Mouse (Mus musculus) ovary, adult 2 months (tissue): ENCODE results near the gene Iqcf1. TPM values are rescaled to one million over a fixed set of nuclear protein-coding genes. Genes with fewer than 3 reads are reported as not detected.

Experiments
- polyA plus RNA-seq: library from polyadenylated mRNA; depleted of rRNA; stranded (reverse); fragments of >200 nt; gene quantifications from 2 replicates; pipeline ENCODE4 v1.2.3, GENCODE M21; 2012; rRNA removed

Iqcf1 gene
- 0.41 TPM in 1 of 2 replicates, not detected in the other for polyA plus RNA-seq

DNA sequence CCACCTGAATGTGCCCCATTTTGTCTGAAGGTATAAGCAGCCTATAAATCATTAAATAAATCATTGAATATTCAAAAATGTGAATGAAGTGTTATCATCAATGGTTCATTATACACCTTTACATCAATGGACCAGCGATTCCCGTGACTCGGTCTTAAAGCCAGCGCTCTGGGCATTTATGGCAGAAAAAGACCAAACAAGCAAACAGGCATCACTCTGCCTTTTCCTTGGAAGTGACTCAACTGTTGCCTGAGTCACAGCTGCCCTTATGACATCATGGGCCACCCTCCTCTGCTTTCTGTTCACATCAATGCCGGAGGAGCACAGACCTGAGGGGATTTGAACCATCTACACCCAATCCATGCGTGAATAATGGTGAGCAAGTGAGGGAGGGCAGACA is at the start of gene Iqcf1:
Gene Iqcf1 (plus strand): TSS at position 301 of the 400 bp plus-strand sequence.

DNA sequence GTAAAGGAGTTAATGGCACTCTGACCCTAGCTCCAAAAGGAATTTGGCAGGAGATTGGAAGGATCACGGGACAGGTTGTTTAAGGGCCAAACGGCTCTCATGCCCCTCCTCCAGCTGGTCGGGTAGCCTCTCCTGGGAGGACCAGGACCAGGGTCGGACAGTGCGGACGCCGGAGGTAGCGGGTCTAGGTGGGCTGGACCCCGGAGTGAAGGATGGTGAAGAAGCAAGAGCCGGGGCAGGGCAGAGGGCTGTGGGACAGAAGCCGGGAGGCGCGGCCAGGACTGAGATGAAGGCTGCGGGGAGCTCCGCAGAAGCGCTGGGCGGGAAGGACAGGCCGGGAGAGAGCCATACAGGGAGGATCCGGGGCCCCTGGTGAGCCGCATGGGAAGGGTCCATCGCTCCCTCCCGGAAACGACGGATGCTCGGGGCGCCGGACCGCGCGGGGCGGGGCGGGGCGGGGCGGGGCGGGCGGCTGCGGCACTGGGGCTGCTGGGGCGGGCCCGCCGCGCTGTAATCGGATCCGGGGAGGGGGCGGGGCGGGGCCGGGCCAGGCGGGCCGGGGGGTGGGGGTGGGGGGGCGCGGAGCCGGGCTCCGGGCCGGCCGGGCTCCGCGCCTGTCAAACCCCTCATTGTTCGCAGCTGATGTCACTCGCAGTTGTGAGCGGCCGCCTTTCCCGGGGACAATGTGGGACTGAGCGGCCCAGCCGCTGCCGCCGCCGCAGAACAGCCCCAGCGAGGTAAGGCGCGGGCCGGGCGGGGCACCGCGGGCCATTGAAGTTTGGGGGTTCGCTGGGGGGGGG is 46.3 kb upstream of the Iqcf1 start, which contains the start of gene Pcbp4:
Gene Pcbp4 (plus strand): TSS at position 21 of the 800 bp plus-strand sequence.

DNA sequence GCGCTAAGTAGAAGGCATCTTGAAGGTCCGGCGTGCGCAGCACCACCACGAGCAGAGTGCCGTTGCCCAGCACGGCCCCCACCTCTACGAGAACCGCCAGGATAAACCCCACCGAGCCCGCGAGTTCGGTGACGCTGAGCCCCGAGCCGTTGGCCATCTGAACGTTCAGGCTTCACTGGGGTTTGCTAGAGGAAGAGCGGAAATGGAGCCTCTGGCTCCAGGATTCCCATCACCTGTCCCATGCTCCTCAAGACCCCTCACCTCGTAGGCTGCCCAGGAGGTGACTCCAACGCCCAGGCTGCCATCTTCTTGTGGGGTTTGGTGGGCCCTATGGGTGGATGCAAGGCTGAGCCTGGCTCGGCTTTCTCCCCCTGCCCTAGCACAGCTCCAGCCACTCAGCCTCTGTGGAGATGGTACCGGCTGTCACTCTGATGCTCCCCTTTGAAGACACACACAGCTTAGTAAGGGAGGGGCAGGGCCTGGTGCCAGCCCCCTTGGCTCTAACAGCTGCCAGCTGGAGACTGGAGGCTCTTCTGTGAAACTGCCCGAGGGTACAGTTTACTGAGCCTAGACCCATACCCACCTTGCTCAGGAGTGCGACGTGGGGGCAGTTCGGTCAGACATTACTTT is 34.1 kb upstream of the Iqcf1 start, which contains the start of gene Gpr62:
Gene Gpr62 (minus strand): TSS at position 368 of the 630 bp plus-strand sequence.

DNA sequence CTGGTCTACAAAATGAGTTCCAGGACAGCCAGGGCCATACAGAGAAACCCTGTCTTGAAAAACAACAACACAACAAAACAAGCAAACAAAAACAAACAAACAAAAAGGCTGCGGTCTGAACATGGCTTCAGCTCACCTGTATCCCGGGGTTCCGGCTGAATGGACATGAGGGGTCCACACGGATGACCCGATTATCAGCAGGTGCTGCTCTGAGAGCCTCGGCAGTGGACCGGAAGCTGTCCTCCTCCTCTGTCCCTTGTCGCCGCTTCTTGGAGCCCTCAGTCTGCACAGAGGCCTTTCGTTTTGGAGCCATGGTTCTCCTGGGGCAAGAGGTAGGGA is 24.1 kb upstream of the Iqcf1 start, which contains the start of gene Rrp9:
Gene Rrp9 (plus strand): TSS at position 301 of the 339 bp plus-strand sequence.

DNA sequence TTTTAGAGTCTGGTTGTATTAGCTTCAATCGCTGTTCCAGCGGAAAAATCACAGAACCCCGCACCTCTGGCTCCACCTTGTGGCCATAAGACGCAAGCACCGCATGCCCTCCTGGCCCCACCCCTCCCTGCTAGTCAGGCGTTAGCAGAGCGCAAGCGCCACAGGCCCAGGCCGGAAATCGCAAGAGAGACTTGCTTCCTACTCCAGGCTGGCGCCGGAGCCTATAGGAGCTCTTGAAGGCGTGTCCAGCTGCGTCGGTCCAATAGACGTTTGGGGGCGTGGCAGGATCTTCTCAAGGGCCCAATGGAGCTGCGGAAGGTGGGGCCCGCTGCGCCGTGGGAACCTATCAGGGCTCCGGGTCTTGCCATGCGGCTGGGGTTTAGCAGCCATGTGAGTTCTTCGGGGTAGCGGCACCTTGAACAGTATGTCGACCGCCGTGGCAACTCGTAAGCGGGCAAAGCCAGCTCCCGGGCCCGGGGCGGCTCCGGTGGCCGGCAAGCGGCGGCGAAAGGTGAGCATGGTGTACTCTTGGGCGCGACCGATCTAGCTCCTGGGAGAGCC is 22.8 kb upstream of the Iqcf1 start, which contains the start of gene Parp3:
Gene Parp3 (minus strand): TSS at position 26 of the 561 bp plus-strand sequence.

DNA sequence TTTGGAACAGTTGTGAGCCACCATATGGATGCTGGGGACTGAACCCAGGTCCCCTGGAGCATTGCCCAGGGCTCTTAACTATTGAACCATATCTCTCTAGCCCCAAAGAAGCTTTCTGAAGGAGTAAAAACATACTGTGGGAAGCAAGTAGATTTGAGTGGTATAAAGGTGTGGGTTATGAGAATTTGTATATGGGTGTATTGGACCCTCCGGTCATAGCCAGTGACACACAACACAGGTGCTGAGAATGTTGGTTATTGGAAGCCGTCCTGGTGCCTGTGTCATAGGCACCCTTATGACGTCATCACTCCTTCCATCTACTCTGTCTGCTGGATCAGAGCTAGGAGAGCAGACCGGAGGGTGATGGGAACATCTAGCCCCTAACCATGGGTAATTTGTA is 14.5 kb downstream of the Iqcf1 start, which contains the start of gene Iqcf5:
Gene Iqcf5 (plus strand): TSS at position 301 of the 400 bp plus-strand sequence.

Other genes starting within 250 kb of the Iqcf1 start
- 15.8 and 20.8 TPM in 2 replicates for gene Poc1a, start 218.9 kb upstream of the Iqcf1 start, polyA plus RNA-seq
- gene Dusp7, start 131.3 kb upstream of the Iqcf1 start, polyA plus RNA-seq, result 97.9 and 108 TPM in 2 replicates
- 538 and 675 TPM in 2 replicates for gene Rpl29, start 70.5 kb upstream of the Iqcf1 start, polyA plus RNA-seq
- gene Acy1, start 61.6 kb upstream of the Iqcf1 start, polyA plus RNA-seq, result 12.2 and 14.4 TPM in 2 replicates
- 82.2 and 85.2 TPM in 2 replicates for gene Abhd14b, start 52.5 kb upstream of the Iqcf1 start, polyA plus RNA-seq
- 51.4 and 72.2 TPM in 2 replicates for gene Abhd14a, start 52.3 kb upstream of the Iqcf1 start, polyA plus RNA-seq
- 111 and 115 TPM in 2 replicates for gene Pcbp4, start 46.7 kb upstream of the Iqcf1 start, polyA plus RNA-seq
- 0.51 and 1.4 TPM in 2 replicates for gene Gpr62, start 34.0 kb upstream of the Iqcf1 start, polyA plus RNA-seq
- 53.8 and 62.4 TPM in 2 replicates for gene Rrp9, start 24.0 kb upstream of the Iqcf1 start, polyA plus RNA-seq
- 47.6 and 53.3 TPM in 2 replicates for gene Parp3, start 23.0 kb upstream of the Iqcf1 start, polyA plus RNA-seq
- gene Iqcf5, start 14.6 kb downstream of the Iqcf1 start, polyA plus RNA-seq, result not detected in 2 replicates
- not detected in 2 replicates for gene Iqcf3, start 61.7 kb downstream of the Iqcf1 start, polyA plus RNA-seq
- gene Iqcf4, start 71.0 kb downstream of the Iqcf1 start, polyA plus RNA-seq, result not detected in 2 replicates
- not detected in 2 replicates for gene Iqcf6, start 126.6 kb downstream of the Iqcf1 start, polyA plus RNA-seq
- 6.0 and 10.2 TPM in 2 replicates for gene Grm2, start 156.1 kb downstream of the Iqcf1 start, polyA plus RNA-seq
- gene Tex264, start 186.0 kb downstream of the Iqcf1 start, polyA plus RNA-seq, result 138 and 143 TPM in 2 replicates